Mouse (Mus musculus): ENCODE results near the gene 9930104L06Rik. TPM values are rescaled to one million over a fixed set of nuclear protein-coding genes. Genes with fewer than 3 reads are reported as not detected.

The 9930104L06Rik gene
- polyA plus RNA-seq (2015; fragmentation: Nextera tagmentation; extraction: Ambion mirVana), result 6.2 and 7.4 TPM in 2 replicates

GRCm38 (mm10) chr4:124936613-124937471 lies at the start of gene 9930104L06Rik:
TSS of gene 9930104L06Rik (plus strand) at chr4:124937048.

GRCm38 (mm10) chr4:124939211-124939610 lies 2.4 kb downstream of the 9930104L06Rik start, which contains the start of gene Cdca8:
TSS of gene Cdca8 (minus strand) at chr4:124939311.

GRCm38 (mm10) chr4:124985671-124986602 lies 49.1 kb downstream of the 9930104L06Rik start, which contains the start of gene Rspo1:
TSS of gene Rspo1 (plus strand) at chr4:124986430.

Other genes with a start within 250 kb of the 9930104L06Rik start
- 66.2 and 68.7 TPM in 2 replicates for gene Utp11, start 243.4 kb upstream of the 9930104L06Rik start, polyA plus RNA-seq (2015; fragmentation: Nextera tagmentation; extraction: Ambion mirVana)
- gene Fhl3, start 236.3 kb upstream of the 9930104L06Rik start, polyA plus RNA-seq (2015; fragmentation: Nextera tagmentation; extraction: Ambion mirVana), result 22.3 and 26.7 TPM in 2 replicates
- gene Sf3a3, start 222.3 kb upstream of the 9930104L06Rik start, polyA plus RNA-seq (2015; fragmentation: Nextera tagmentation; extraction: Ambion mirVana), result 54.0 and 55.4 TPM in 2 replicates
- 10.6 and 12.1 TPM in 2 replicates for gene Inpp5b, start 195.2 kb upstream of the 9930104L06Rik start, polyA plus RNA-seq (2015; fragmentation: Nextera tagmentation; extraction: Ambion mirVana)
- gene Mtf1, start 134.9 kb upstream of the 9930104L06Rik start, polyA plus RNA-seq (2015; fragmentation: Nextera tagmentation; extraction: Ambion mirVana), result 8.4 and 8.5 TPM in 2 replicates
- gene Yrdc, start 86.4 kb upstream of the 9930104L06Rik start, polyA plus RNA-seq (2015; fragmentation: Nextera tagmentation; extraction: Ambion mirVana), result 14.4 and 16.5 TPM in 2 replicates
- gene 1110065P20Rik, start 85.9 kb upstream of the 9930104L06Rik start, polyA plus RNA-seq (2015; fragmentation: Nextera tagmentation; extraction: Ambion mirVana), result 76.3 and 87.2 TPM in 2 replicates
- 0.07 TPM in 1 of 2 replicates, not detected in the other for gene Maneal, start 74.9 kb upstream of the 9930104L06Rik start, polyA plus RNA-seq (2015; fragmentation: Nextera tagmentation; extraction: Ambion mirVana)
- not detected in 2 replicates for gene Epha10, start 56.1 kb upstream of the 9930104L06Rik start, polyA plus RNA-seq (2015; fragmentation: Nextera tagmentation; extraction: Ambion mirVana)
- 20.0 and 21.6 TPM in 2 replicates for gene Cdca8, start 2.3 kb downstream of the 9930104L06Rik start, polyA plus RNA-seq (2015; fragmentation: Nextera tagmentation; extraction: Ambion mirVana)
- gene Rspo1, start 49.4 kb downstream of the 9930104L06Rik start, polyA plus RNA-seq (2015; fragmentation: Nextera tagmentation; extraction: Ambion mirVana), result 0.42 TPM in 1 of 2 replicates, not detected in the other
- 50.3 and 52.8 TPM in 2 replicates for gene Gnl2, start 79.5 kb downstream of the 9930104L06Rik start, polyA plus RNA-seq (2015; fragmentation: Nextera tagmentation; extraction: Ambion mirVana)
- gene Dnali1, start 128.7 kb downstream of the 9930104L06Rik start, polyA plus RNA-seq (2015; fragmentation: Nextera tagmentation; extraction: Ambion mirVana), result 0.10 TPM in 1 of 2 replicates, not detected in the other
- gene Snip1, start 129.6 kb downstream of the 9930104L06Rik start, polyA plus RNA-seq (2015; fragmentation: Nextera tagmentation; extraction: Ambion mirVana), result 11.1 and 11.8 TPM in 2 replicates
- gene Meaf6, start 148.1 kb downstream of the 9930104L06Rik start, polyA plus RNA-seq (2015; fragmentation: Nextera tagmentation; extraction: Ambion mirVana), result 17.1 and 21.5 TPM in 2 replicates
- 0.86 and 0.96 TPM in 2 replicates for gene Zc3h12a, start 190.8 kb downstream of the 9930104L06Rik start, polyA plus RNA-seq (2015; fragmentation: Nextera tagmentation; extraction: Ambion mirVana)

Data from skeletal muscle tissue, postnatal 0 days (tissue).